Mouse (Mus musculus): ENCODE results near the gene Cldn9. TPM values are rescaled to one million over a fixed set of nuclear protein-coding genes. Genes with fewer than 3 reads are reported as not detected.

Gene Cldn9
- total RNA-seq, 2 experiments from 2014 or later, result not detected

DNA sequence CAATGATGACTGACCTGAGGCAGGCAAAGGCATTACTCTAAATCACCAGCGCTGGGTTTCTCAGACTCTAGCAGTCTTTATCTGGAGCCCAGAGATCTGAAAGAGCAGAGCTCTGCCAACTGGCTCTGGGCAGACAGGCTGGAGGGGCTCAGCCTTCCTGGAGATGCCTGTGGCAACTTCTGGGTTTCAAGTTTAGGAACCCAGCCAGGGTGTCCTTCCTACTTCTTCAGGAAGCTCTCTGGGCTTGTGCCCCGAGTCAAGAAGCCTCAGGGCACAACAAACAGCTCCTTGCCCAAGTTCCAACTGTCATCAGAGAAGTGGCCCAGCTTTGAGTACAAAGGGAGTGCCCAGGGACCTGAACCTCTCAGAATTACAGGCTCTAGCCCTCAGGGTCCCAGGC, 29.4 kb downstream of the Cldn9 start:
- intact Hi-C loops (cut with DNase I), result no loop called here
- no peak for DNase-seq

DNA sequence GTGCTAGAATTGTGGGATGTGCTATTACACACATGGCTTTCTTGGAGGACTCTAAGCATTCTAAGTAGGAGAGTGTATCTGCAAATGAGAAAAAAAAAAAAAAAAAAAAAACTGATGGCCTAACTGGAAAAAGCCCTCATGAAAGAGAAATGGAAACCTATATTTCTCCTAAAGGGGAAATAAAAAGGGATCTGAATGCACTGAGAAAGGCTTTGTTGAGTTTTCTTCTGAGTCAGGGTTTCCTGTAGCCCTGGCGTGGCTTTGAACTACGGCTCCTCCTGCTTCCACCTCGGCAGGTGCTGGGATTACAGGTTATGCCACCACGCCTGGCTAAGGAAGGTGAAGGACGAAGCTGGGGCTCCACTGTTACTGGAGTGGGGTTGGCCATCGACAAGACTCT, 29.8 kb downstream of the Cldn9 start:
- no peak for DNase-seq
- intact Hi-C loops (cut with DNase I), result no loop called here

DNA sequence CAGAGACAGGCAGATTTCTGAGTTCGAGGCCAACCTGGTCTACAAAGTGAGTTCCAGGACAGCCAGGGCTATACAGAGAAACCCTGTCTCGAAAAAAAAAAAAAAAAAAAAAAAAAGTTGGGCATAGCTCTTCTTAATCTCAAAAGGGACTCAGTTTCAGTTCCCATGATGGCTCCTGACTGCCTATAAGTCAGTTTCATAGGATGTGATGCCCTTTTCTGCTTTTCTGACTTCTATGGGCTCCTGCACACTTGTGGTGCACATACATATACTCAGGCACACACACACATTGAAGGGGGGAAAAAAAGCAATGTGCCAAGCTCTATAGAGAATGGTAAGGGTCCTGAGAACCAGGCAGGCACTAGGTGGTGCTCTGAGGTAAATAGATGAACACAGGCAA, 30.5 kb downstream of the Cldn9 start:
- no peak for DNase-seq
- intact Hi-C loops (cut with DNase I), result no loop called here

DNA sequence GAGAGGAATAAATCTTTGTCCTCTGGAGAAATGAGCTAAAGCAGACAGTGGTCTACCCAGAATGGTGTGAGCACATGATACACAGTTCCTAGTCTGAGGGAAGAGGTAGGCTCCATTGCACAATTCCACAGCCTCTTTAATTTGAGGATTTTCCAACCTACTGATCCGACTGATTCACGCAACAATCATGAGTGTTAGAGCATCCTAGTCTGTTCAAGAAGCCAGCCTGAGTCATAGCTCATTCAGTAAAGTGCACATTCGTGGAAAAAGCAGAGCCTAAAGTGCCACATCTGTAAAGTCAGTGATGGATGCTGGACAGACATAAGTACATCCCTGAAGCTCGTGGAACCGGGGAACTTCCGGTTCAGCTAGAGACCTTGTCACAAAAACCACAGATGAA, 32.5 kb downstream of the Cldn9 start:
- no peak for DNase-seq
- intact Hi-C loops (cut with DNase I), result no loop called here

DNA sequence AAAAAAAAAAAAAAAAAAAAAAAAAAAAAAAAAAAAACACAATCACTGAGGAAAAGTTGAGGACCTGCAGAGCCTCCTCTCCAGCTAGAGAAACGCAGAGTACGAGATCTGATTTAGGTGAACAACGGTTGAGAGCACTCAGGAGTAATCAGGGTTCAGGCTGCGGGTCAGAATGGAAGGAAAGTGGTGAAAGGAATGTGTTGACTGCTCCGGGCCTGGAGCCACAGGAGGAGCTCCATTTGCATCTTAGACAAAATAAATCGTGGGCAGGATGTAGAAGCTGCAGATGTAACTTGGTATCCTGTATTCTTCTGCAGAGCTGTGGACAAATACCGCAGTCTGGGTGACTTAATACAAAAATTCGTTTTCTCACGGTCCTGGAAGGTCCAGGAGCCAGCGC, 37.9 kb downstream of the Cldn9 start:
- intact Hi-C loops (cut with DNase I), result no loop called here
- no peak for DNase-seq

DNA sequence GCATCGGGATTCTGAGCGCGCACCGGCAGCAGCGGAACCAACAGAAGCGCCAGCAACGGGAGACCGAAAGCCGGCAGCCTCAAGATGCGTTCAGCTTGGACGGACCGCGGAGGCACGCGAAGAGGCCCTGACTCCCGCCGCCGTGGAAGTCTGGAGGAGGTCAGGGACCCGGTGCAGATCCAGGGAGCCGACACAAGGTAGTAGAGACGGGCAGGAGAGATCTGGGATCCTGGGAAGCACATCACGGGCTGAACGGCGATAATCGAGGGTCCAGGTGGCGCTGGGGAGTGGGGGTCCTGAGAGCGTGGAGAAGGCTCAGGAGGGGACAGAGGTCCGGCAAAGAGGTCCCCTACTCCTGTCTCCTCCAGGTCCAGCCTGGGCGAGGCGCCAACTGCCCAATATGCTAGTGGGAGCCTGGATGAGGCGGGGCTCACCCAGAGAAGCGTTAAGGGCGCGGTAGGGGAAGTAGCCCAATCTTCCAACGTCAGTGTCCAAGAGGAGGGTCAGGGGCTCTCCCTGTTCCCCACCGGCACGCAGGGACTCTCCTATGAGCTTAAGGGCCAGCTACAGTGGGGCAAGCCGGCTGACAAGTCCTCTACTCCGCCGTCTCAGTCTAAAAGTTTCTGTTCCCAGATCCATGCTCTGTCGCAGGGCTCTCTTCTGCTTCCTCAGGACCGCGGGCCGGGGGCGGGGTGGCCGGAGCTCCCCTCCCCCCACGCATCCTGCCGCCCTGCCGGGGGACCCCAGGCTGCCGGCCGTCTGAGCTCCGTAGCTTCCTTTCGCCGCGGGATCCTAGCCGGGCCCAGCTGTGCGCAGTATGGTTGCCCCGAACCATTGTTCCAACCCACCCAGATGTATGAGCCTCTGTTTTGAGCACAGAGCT, 39.0 kb downstream of the Cldn9 start, which contains the start of gene Mmp25:
TSS of gene Mmp25 (minus strand) at position 665 of the 883 bp plus-strand sequence.
- intact Hi-C loops (cut with DNase I), result no loop called here
- no peak for DNase-seq

Other genes starting within 250 kb of the Cldn9 start
- gene Vmn2r117, start 204.3 kb downstream of the Cldn9 start, total RNA-seq (2021), result not detected
- 1 to 10 TPM; 4.9 to 5.1 TPM for gene Zfp213, start 119.8 kb downstream of the Cldn9 start, total RNA-seq (2021)
- 1 to 10 TPM; 2.4 to 4.1 TPM for gene Zfp13, start 84.5 kb downstream of the Cldn9 start, total RNA-seq (2021)
- gene Zscan10, start 83.2 kb downstream of the Cldn9 start, total RNA-seq (2021), result not detected
- under 1 TPM in 1 of 2 experiments, not detected in 1; 0.14 TPM for gene Mmp25, start 38.7 kb downstream of the Cldn9 start, total RNA-seq (2021)
- gene Bicdl2, start 23.5 kb downstream of the Cldn9 start, total RNA-seq (2021), result not detected
- gene Hcfc1r1, start 10.4 kb downstream of the Cldn9 start, total RNA-seq (2021), result 100 to 1,000 TPM; 196 to 206 TPM
- gene Thoc6, start 10.1 kb downstream of the Cldn9 start, total RNA-seq (2021), result 10 to 100 TPM; 11.6 to 11.7 TPM
- 100 to 1,000 TPM in 1 of 2 experiments, 10 to 100 TPM in 1; 59.4 to 101 TPM for gene Tnfrsf12a, start 6.6 kb downstream of the Cldn9 start, total RNA-seq (2021)
- gene Cldn6, start 4.8 kb downstream of the Cldn9 start, total RNA-seq (2021), result not detected
- gene 1520401A03Rik, start 38.8 kb upstream of the Cldn9 start, total RNA-seq (2021), result not detected
- gene Pkmyt1, start 42.3 kb upstream of the Cldn9 start, total RNA-seq (2021), result 1 to 10 TPM; 1.2 to 1.6 TPM
- gene Paqr4, start 56.8 kb upstream of the Cldn9 start, total RNA-seq (2021), result 10 to 100 TPM; 20.0 to 28.5 TPM
- not detected for gene Kremen2, start 61.8 kb upstream of the Cldn9 start, total RNA-seq (2021)
- 10 to 100 TPM; 31.8 to 33.3 TPM for gene Flywch1, start 87.6 kb upstream of the Cldn9 start, total RNA-seq (2021)
- gene Flywch2, start 102.1 kb upstream of the Cldn9 start, total RNA-seq (2021), result under 1 TPM; 0.78 to 0.81 TPM
- 100 to 1,000 TPM; 154 to 159 TPM for gene Srrm2, start 106.5 kb upstream of the Cldn9 start, total RNA-seq (2021)
- gene Elob, start 145.1 kb upstream of the Cldn9 start, total RNA-seq (2021), result 100 to 1,000 TPM; 345 to 363 TPM
- gene Prss33, start 152.0 kb upstream of the Cldn9 start, total RNA-seq (2021), result not detected
- gene Prss32, start 159.8 kb upstream of the Cldn9 start, total RNA-seq (2021), result not detected
- not detected for gene Prss41, start 160.1 kb upstream of the Cldn9 start, total RNA-seq (2021)
- gene Prss21, start 184.0 kb upstream of the Cldn9 start, total RNA-seq (2021), result not detected
- gene Dcpp1, start 196.8 kb upstream of the Cldn9 start, total RNA-seq (2021), result not detected
- gene Dcpp2, start 196.9 kb upstream of the Cldn9 start, total RNA-seq (2021), result not detected
- gene Dcpp3, start 233.4 kb upstream of the Cldn9 start, total RNA-seq (2021), result not detected